Mouse (Mus musculus): ENCODE measurements around the gene Anapc16. TPM values are rescaled to one million over a fixed set of nuclear protein-coding genes. Genes with fewer than 3 reads are reported as not detected.

Anapc16 gene
- polyA plus RNA-seq, 1 experiment from 2014 or later = 90.4 TPM

DNA sequence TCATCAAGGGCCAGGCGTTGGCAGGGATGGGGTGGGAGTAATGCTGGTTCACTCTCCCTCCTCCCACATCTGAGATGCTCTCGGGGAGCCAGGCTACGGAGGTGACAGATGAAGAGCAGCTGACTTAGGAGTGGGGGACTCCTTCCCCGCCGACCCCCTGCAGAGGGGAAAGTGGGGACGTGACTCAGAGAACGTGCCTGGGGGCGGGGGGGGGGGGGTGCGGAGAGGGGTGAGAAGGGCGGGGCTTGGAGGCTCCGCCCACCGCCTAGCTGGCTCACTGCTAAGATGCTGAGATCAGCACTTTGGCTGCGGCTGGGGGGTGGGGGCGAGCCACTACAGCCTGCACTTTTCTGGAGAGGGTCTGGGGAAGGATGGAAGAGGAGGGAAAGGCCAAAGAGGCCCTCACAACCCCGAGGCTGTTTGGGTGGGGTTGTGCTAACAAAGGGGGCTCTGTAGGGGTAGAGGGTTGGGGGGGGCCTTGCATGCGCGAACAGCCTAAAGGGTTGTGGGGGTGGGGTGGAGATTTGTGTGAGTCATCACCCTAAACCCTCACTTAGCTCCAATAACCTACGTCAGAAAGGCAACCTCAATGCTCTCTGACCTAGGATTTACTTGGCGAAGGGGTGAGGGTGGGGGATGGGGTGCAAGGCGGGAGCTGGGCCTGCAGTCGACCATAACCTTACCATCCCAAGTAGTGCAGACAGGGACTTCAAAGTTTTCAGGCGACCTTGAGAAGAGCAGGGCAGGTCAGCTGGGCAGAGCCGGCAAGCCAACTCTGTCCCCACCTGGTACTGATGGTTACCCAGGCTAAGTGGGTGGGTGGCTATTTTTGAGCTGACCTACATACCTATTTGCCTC is 38.2 kb downstream of the Anapc16 start:
- peak; percentile 70 for ATAC-seq (ENCODE audit: insufficient read depth, low FRiP score, low TSS enrichment)

DNA sequence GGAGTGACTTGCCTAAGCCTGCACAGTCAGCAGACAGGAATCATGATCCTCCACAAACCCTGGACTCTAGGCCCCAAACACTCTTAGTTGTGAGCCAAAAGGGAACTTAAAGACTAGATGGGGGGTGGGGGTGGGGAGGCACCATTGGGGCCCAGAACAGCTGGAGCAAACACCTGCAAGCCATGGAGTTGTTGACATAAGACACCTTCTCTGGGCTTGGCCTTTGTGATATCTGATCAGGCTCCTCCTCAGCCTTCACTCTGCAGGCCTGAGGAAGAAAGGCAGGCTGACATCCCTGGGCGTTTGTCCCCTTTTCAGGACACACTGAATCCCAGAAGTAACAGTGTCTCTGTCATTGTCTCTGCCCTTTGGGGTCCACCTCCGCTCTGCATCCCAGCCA is 39.3 kb downstream of the Anapc16 start:
- DNase-seq (ENCODE audit: low spot score) = no peak
- Histone ChIP-seq H3K27ac (ENCODE audit: low read depth, low read length) (peak overlapping the region; percentile 84; the same call in 1 of the 2 replicates), H3K27me3 (ENCODE audit: control insufficient read depth, insufficient read depth, low read length) (no peaks in the 10 kb centered on the region), H3K36me3 (ENCODE audit: control insufficient read depth, insufficient read depth, low read length) (no peaks in the 10 kb centered on the region), H3K4me3 (ENCODE audit: low read depth, low read length) (no peak overlapping the region), H3K4me2 (ENCODE audit: low read depth) (no peak overlapping the region), H3K4me1 (ENCODE audit: control insufficient read depth, insufficient read depth, low read length) (peaks cover 19% of the 10 kb centered on the region), H3K9me3 (ENCODE audit: control insufficient read depth, low read length) (0 out of 2 replicates have a peak, but pooled peaks cover 2% of the 10 kb centered on the region), H3K9ac (ENCODE audit: low read length) (no peak overlapping the region)
- ATAC-seq (ENCODE audit: insufficient read depth, low FRiP score, low TSS enrichment) = no peak
- WGBS = 56% methylated on average over 2 of the region's 2 CpGs

More for the DNA sequence above, 38.2 kb downstream of the Anapc16 start:
- DNase-seq (ENCODE audit: low spot score) = peak; percentile 80
- 5% methylated on average over 19 of the region's 23 CpGs for whole genome bisulfite sequencing
- H3K4me3 ChIP-seq (ENCODE audit: low read depth, low read length) = no peak overlapping the region
- H3K9me3 ChIP-seq (ENCODE audit: control insufficient read depth, low read length) = 0 out of 2 replicates have a peak, but pooled peaks cover 2% of the 10 kb centered on the region
- H3K4me2 ChIP-seq (ENCODE audit: low read depth) = peak overlapping the region; percentile 36
- peaks cover 16% of the 10 kb centered on the region for H3K4me1 ChIP-seq (ENCODE audit: control insufficient read depth, insufficient read depth, low read length)
- H3K36me3 ChIP-seq (ENCODE audit: control insufficient read depth, insufficient read depth, low read length) = no peaks in the 10 kb centered on the region
- H3K9ac ChIP-seq (ENCODE audit: low read length) = peak overlapping the region; percentile 35
- no peaks in the 10 kb centered on the region for H3K27me3 ChIP-seq (ENCODE audit: control insufficient read depth, insufficient read depth, low read length)
- H3K27ac ChIP-seq (ENCODE audit: low read depth, low read length) = peak overlapping the region; percentile 84

DNA sequence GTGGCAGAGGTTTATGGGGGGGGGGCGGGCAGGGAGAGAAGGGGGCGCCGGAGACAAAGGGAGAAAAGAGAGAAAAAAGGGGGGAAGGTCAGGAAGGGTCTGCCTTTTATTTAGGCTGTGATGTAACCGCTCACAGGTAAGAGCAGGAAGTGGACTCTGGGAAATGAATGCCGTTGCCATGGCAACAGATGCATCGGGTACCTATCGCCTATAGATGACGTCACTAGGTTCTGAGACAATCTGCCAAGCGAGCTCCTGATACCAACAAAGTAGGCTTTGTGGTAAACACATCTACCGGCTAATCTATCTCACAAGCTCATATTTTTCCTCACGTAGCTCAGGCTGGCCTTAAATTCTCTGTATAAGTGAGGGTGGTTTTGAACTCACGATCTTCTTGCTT is 43.4 kb downstream of the Anapc16 start:
- no peak for ATAC-seq (ENCODE audit: insufficient read depth, low FRiP score, low TSS enrichment)
- no peaks in the 10 kb centered on the region for H3K36me3 ChIP-seq (ENCODE audit: control insufficient read depth, insufficient read depth, low read length)
- WGBS = 81% methylated on average over 12 of the region's 12 CpGs

DNA sequence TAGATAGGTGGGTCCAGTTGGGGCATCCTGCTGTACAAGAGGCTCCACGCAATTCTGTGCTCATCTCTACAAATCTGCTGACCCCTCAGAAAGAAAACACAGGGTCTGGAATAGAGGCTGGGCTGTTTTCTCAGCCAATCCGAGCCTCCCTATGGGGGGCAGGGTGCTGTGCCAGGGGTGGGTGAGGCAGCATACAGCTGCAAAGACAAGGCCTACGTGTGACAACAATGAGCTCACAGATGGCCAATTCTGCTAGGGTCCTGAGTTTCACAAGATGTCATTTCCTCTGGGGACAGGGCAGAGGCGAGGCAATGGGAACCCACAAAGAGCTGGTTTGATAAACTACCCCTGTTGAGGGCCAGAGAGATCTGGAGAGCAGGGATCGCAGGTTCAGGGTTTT is 44.5 kb downstream of the Anapc16 start:
- Histone ChIP-seq H3K27ac (ENCODE audit: low read depth, low read length) (peak overlapping the region; percentile 56), H3K9me3 (ENCODE audit: control insufficient read depth, low read length) (no peaks in the 10 kb centered on the region), H3K36me3 (ENCODE audit: control insufficient read depth, insufficient read depth, low read length) (no peaks in the 10 kb centered on the region), H3K9ac (ENCODE audit: low read length) (no peak overlapping the region; the same call in 1 of the 2 replicates), H3K4me2 (ENCODE audit: low read depth) (no peak overlapping the region; the same call in 1 of the 2 replicates), H3K27me3 (ENCODE audit: control insufficient read depth, insufficient read depth, low read length) (no peaks in the 10 kb centered on the region), H3K4me3 (ENCODE audit: low read depth, low read length) (no peak overlapping the region), H3K4me1 (ENCODE audit: control insufficient read depth, insufficient read depth, low read length) (peaks cover 20% of the 10 kb centered on the region)
- DNase-seq (ENCODE audit: low spot score) (no peak), ATAC-seq (ENCODE audit: insufficient read depth, low FRiP score, low TSS enrichment) (no peak)
- WGBS = 30% methylated on average over 5 of the region's 5 CpGs

More for the DNA sequence above, 43.4 kb downstream of the Anapc16 start:
- Histone ChIP-seq H3K9ac (ENCODE audit: low read length) (no peak overlapping the region), H3K27me3 (ENCODE audit: control insufficient read depth, insufficient read depth, low read length) (no peaks in the 10 kb centered on the region), H3K4me2 (ENCODE audit: low read depth) (no peak overlapping the region), H3K27ac (ENCODE audit: low read depth, low read length) (no peak overlapping the region), H3K4me1 (ENCODE audit: control insufficient read depth, insufficient read depth, low read length) (peaks cover 20% of the 10 kb centered on the region), H3K9me3 (ENCODE audit: control insufficient read depth, low read length) (no peaks in the 10 kb centered on the region), H3K4me3 (ENCODE audit: low read depth, low read length) (no peak overlapping the region)
- DNase-seq (ENCODE audit: low spot score) = no peak

DNA sequence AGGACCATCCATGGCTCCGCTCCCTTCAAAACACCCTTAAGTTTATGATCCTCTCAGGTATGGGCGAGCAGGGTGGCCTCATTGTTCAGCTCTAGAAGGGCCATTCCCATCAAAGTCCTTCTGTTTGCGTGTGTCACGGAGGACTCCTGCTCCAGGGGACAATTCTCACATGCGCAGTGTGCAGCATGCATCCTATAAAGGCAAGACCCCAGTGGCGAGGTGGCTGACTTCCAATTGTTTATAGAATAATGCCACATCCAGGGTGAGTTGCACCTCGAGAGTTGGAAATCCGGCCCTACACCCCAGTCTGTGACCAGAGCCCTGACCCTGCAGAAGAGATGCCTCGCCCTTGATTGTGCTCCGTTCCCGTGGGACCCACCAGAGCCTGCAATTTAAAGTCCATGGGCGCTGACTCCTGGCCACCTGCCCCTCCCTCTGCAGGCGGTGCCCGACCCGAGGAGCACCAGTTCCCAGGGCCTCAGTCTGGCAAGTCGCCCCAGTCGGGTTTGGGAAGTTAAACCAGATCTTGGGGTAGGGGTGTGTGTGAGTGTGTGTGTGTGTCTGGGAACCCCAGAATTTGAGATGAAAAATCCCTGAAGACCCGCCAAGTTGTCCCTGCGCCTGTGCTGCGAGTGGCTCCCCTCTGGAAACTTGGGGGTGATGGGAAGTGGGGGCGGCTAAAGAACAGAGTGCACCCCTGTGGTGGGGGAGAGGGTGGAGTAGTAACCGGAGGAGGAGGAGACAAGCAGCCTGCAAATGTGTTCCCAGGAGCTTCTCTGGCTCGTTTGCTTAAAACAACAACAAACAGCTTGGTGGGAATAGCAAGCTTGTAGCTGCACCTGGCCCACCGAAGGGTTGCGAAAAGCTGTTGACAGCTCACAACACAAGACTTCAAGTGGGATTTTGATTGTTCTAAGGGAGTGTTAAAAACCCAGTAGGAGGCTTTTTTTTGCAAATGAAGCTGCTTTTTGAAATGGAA is 45.5 kb downstream of the Anapc16 start:
- H3K27ac ChIP-seq (ENCODE audit: low read depth, low read length) = peak overlapping the region; percentile 56
- no peaks in the 10 kb centered on the region for H3K36me3 ChIP-seq (ENCODE audit: control insufficient read depth, insufficient read depth, low read length)
- peak overlapping the region; percentile 42 for H3K9ac ChIP-seq (ENCODE audit: low read length)
- H3K9me3 ChIP-seq (ENCODE audit: control insufficient read depth, low read length) = no peaks in the 10 kb centered on the region
- peaks cover 24% of the 10 kb centered on the region for H3K4me1 ChIP-seq (ENCODE audit: control insufficient read depth, insufficient read depth, low read length)
- no peak for ATAC-seq (ENCODE audit: insufficient read depth, low FRiP score, low TSS enrichment)
- H3K27me3 ChIP-seq (ENCODE audit: control insufficient read depth, insufficient read depth, low read length) = no peaks in the 10 kb centered on the region
- WGBS = 7% methylated on average over 25 of the region's 25 CpGs
- H3K4me2 ChIP-seq (ENCODE audit: low read depth) = peak overlapping the region; percentile 39
- peak overlapping the region; percentile 15; the same call in 1 of the 2 replicates for H3K4me3 ChIP-seq (ENCODE audit: low read depth, low read length)
- no peak for DNase-seq (ENCODE audit: low spot score)

DNA sequence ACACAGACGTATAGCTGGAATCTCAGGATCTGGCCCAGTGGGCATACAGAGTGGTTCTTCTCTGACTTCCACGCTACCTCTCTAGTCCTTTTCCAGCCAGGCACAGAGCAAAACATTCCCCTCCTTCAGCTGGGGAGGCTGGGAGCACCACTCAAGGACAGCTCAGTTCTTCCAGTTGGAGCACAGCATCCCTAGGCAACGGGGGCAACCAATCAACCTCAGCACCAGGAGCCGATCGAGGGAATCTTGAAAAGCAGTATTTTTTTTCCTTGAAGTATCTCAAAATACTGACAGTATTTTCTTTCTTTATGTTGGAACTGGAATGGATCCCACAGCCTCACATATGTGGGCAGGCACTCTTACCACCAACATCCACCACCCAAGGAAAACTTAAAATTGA is 46.3 kb downstream of the Anapc16 start:
- Histone ChIP-seq H3K9me3 (ENCODE audit: control insufficient read depth, low read length) (no peaks in the 10 kb centered on the region), H3K4me2 (ENCODE audit: low read depth) (no peak overlapping the region), H3K27me3 (ENCODE audit: control insufficient read depth, insufficient read depth, low read length) (no peaks in the 10 kb centered on the region), H3K4me3 (ENCODE audit: low read depth, low read length) (no peak overlapping the region), H3K27ac (ENCODE audit: low read depth, low read length) (no peak overlapping the region), H3K4me1 (ENCODE audit: control insufficient read depth, insufficient read depth, low read length) (peaks cover 27% of the 10 kb centered on the region), H3K9ac (ENCODE audit: low read length) (no peak overlapping the region), H3K36me3 (ENCODE audit: control insufficient read depth, insufficient read depth, low read length) (no peaks in the 10 kb centered on the region)
- 57% methylated on average over 5 of the region's 5 CpGs for WGBS
- ATAC-seq (ENCODE audit: insufficient read depth, low FRiP score, low TSS enrichment) (no peak), DNase-seq (ENCODE audit: low spot score) (no peak)

DNA sequence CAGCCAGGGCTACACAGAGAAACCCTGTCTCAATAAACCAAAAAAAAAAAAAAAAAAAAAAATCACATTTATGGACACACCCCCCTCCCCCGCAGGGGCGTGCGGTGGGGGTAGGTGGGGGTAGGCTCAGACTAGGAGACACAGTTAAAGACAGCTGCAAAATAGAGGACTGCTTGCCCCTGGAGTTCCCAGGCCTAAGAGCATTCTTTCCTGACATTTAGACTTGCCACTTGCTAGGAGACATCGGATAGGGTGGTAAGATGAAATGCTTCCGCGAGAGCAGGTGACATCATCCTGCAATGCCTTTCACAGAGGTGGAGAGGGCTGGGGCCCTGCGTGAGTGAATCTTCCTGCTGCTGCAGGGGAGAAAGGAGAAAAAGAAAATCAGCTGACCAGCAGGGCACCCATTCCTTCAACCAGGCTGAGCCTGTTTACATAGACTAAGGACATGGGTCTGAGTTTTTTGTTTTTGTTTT is 49.3 kb downstream of the Anapc16 start:
- Histone ChIP-seq H3K4me1 (ENCODE audit: control insufficient read depth, insufficient read depth, low read length) (peaks cover 41% of the 10 kb centered on the region), H3K9ac (ENCODE audit: low read length) (no peak overlapping the region), H3K4me3 (ENCODE audit: low read depth, low read length) (no peak overlapping the region), H3K9me3 (ENCODE audit: control insufficient read depth, low read length) (no peaks in the 10 kb centered on the region), H3K4me2 (ENCODE audit: low read depth) (no peak overlapping the region), H3K36me3 (ENCODE audit: control insufficient read depth, insufficient read depth, low read length) (no peaks in the 10 kb centered on the region), H3K27me3 (ENCODE audit: control insufficient read depth, insufficient read depth, low read length) (no peaks in the 10 kb centered on the region), H3K27ac (ENCODE audit: low read depth, low read length) (no peak overlapping the region)
- no peak for ATAC-seq (ENCODE audit: insufficient read depth, low FRiP score, low TSS enrichment)
- DNase-seq (ENCODE audit: low spot score) = no peak
- WGBS = 31% methylated on average over 7 of the region's 7 CpGs

DNA sequence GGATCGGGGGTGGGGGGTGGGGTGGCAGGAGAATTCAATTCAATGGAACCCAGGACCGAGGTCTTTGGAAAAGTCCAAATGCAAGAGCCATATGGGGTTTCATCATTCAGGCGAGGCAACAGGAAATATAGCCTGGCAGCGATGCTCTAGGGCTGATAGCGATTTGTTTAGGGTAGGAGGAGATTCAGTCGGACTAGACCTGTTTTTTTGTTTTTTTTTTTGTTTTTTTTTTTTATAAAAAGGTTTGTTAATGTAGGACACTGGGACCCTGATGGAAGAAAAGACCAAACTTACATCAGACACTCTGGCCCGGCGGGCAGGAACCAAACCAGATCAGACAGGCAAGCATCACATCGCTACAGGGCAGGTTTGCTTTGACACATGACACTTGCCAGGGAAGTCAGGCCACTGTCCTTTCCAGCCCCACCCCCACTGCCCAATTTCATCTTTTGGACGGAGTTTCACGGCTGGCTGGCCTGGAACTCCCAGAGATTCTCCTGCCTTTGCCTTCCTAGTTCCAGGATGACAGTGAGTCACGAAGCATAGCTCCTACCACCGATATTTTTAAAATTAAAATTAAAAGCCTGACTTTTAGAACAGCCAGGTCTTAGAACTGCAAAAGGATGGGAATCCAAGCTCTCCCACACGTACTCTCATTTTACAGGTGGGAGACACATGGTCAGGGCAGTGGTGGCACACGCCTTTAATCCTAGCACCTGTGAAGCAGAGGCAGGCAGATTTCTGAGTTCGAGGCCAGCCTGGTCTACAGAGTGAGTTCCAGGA is 50.0 kb downstream of the Anapc16 start:
- H3K9ac ChIP-seq (ENCODE audit: low read length) = peak overlapping the region; percentile 76
- H3K36me3 ChIP-seq (ENCODE audit: control insufficient read depth, insufficient read depth, low read length) = no peaks in the 10 kb centered on the region
- H3K4me1 ChIP-seq (ENCODE audit: control insufficient read depth, insufficient read depth, low read length) = peaks cover 34% of the 10 kb centered on the region
- no peak for DNase-seq (ENCODE audit: low spot score)
- no peak for ATAC-seq (ENCODE audit: insufficient read depth, low FRiP score, low TSS enrichment)
- WGBS = 18% methylated on average over 16 of the region's 16 CpGs
- no peaks in the 10 kb centered on the region for H3K9me3 ChIP-seq (ENCODE audit: control insufficient read depth, low read length)
- peak overlapping the region; percentile 92 for H3K27ac ChIP-seq (ENCODE audit: low read depth, low read length)
- H3K4me3 ChIP-seq (ENCODE audit: low read depth, low read length) = peak overlapping the region; percentile 86
- H3K4me2 ChIP-seq (ENCODE audit: low read depth) = peak overlapping the region; percentile 96
- no peaks in the 10 kb centered on the region for H3K27me3 ChIP-seq (ENCODE audit: control insufficient read depth, insufficient read depth, low read length)
